In the genomic region with DNA sequence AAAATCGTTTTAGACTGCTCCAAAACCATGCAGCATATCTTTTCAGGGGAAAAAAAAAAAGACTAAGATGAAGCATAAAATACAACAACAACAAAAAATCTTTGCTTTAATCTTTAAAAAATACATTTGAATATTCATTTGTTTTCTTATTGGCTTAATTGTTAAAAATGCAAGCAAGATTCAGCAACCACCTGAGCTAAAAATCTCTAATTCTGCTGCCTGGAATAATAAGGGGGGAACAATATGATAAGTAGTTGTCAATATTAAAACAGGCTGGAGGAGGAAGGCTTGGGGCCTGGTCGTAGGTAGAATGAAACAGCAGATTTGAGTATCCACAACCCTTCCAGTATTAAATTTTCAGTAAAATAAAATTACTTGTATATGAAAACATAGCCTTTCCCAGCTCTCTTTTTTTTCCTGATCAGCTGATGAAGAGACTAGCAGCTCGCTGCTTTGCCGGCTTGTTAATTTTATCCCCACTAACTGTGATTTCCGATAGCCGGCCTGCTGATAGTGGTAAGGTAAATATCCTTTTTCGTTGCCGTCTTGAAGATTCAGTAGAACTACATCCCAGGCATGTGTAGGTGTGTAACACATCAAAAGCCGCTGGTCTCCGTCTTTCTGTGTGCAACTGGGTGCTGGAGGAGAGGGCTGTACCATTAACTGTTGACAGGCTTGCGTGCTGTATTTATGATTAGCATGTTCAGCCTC, we compare ENCODE assay signal across 8 mouse cellular contexts.
DNase-seq lines count a peak whose midpoint lies in the region; ATAC-seq and TF ChIP-seq lines count a peak whose summit lies in the region.

No protein-coding gene starts in this region.

- DNase-seq in embryo, embryonic 10.5 days (ENCODE audit: low spot score) = peak; percentile 36
- DNase-seq in embryo, embryonic 10 days (ENCODE audit: low spot score) = no peak
- DNase-seq in CD4-positive helper T cell, adult 2 months (ENCODE audit: low read depth, low spot score) = peak; percentile 33
- no peak for DNase-seq in right cerebral cortex, postnatal 36 days (ENCODE audit: low spot score in 2 of 2)

- no peak for ATAC-seq in intestine, embryonic 16.5 days
- ATAC-seq in midbrain, embryonic 16.5 days = no peak
- ATAC-seq in erythroid progenitor cell, adult 5-6 weeks (replicated peaks; ENCODE audit: low FRiP score, poor library complexity, severe bottlenecking) = no peak

- 0 out of 2 replicates have a peak overlapping the region, but pooled peaks have one; percentile 47 for H3K27ac ChIP-seq in embryonic fibroblast, embryonic 13.5 days (ENCODE audit: insufficient read depth, low read length)
- H3K27ac ChIP-seq in intestine, embryonic 16.5 days (ENCODE audit: low read length) = peak overlapping the region; percentile 12; the same call in 1 of the 2 replicates
- H3K27ac ChIP-seq in midbrain, embryonic 16.5 days (ENCODE audit: low read length) = peak overlapping the region; percentile 100

- WGBS in intestine, embryonic 16.5 days = 29% methylated on average over 11 of the region's 11 CpGs
- WGBS in midbrain, embryonic 16.5 days = 11% methylated on average over 11 of the region's 11 CpGs

- TF ChIP-seq POLR2A in embryonic fibroblast, embryonic 13.5 days (IDR thresholded peaks at IDR 0.05; ENCODE audit: low read depth, low read length) = no peak

- TF ChIP-seq CTCF in embryonic fibroblast, embryonic 13.5 days (IDR thresholded peaks at IDR 0.05; ENCODE audit: borderline replicate concordance, insufficient read depth, low read length) = no peak

- peak overlapping the region; percentile 21 for H3K4me3 ChIP-seq in embryonic fibroblast, embryonic 13.5 days (ENCODE audit: insufficient read depth, low read length)
- peak overlapping the region; percentile 64 for H3K4me3 ChIP-seq in intestine, embryonic 16.5 days (ENCODE audit: low read length)
- H3K4me3 ChIP-seq in midbrain, embryonic 16.5 days (ENCODE audit: low read depth, low read length) = peak overlapping the region; percentile 50

- H3K4me2 ChIP-seq in intestine, embryonic 16.5 days (ENCODE audit: low read depth, low read length) = peak overlapping the region; percentile 88
- H3K4me2 ChIP-seq in midbrain, embryonic 16.5 days (ENCODE audit: low read length) = peak overlapping the region; percentile 77

- H3K4me1 ChIP-seq in embryonic fibroblast, embryonic 13.5 days (ENCODE audit: control insufficient read depth, insufficient read depth, low read length) = 0 out of 2 replicates have a peak, but pooled peaks cover 2% of the 10 kb centered on the region
- H3K4me1 ChIP-seq in intestine, embryonic 16.5 days (ENCODE audit: control insufficient read depth, insufficient read depth, low read length) = peaks cover 13% of the 10 kb centered on the region
- H3K4me1 ChIP-seq in midbrain, embryonic 16.5 days (ENCODE audit: control insufficient read depth, insufficient read depth, low read length) = peaks cover 47% of the 10 kb centered on the region

- peaks cover 3% of the 10 kb centered on the region; the same call in 1 of the 2 replicates for H3K36me3 ChIP-seq in intestine, embryonic 16.5 days (ENCODE audit: control insufficient read depth, insufficient read depth, low read length)
- no peaks in the 10 kb centered on the region for H3K36me3 ChIP-seq in midbrain, embryonic 16.5 days (ENCODE audit: control insufficient read depth, insufficient read depth, low read length)

- no peaks in the 10 kb centered on the region for H3K27me3 ChIP-seq in intestine, embryonic 16.5 days (replicated peaks; ENCODE audit: control insufficient read depth, insufficient read depth, low read length)
- H3K27me3 ChIP-seq in midbrain, embryonic 16.5 days (ENCODE audit: control insufficient read depth, insufficient read depth, low read depth, low read length) = no peaks in the 10 kb centered on the region

- no peak overlapping the region for H3K9ac ChIP-seq in intestine, embryonic 16.5 days (ENCODE audit: low read depth, low read length)
- peak overlapping the region; percentile 72 for H3K9ac ChIP-seq in midbrain, embryonic 16.5 days (ENCODE audit: low read depth, low read length)

- no peaks in the 10 kb centered on the region for H3K9me3 ChIP-seq in intestine, embryonic 16.5 days (ENCODE audit: control insufficient read depth, low read length)
- no peaks in the 10 kb centered on the region for H3K9me3 ChIP-seq in midbrain, embryonic 16.5 days (replicated peaks; ENCODE audit: control insufficient read depth, low read length, poor library complexity, severe bottlenecking)

Comparison
In these comparisons a context has a peak if more than half of its experiments do, and no peak if none do; other contexts are left out.
1. DNase-seq: peak in embryo, embryonic 10.5 days (single experiment) and CD4-positive helper T cell, adult 2 months (single experiment); none in embryo, embryonic 10 days (single experiment) and right cerebral cortex, postnatal 36 days (0 of 2).
2. H3K27ac ChIP-seq: peak in every context shown above with its lines; median percentile 100 in midbrain, embryonic 16.5 days; 47 in embryonic fibroblast, embryonic 13.5 days; 12 in intestine, embryonic 16.5 days.
3. Peak in every context shown above with its lines, with median percentiles within 50 percentile points of each other: H3K4me3 ChIP-seq.